Mouse (Mus musculus): Measurements from ENCODE around the gene Wdr70. TPM values are rescaled to one million over a fixed set of nuclear protein-coding genes. Genes with fewer than 3 reads are reported as not detected.

Wdr70 gene
- polyA plus RNA-seq, 1 experiment, result 13.3 TPM

- Histone ChIP-seq H3K27ac (ENCODE audit: control insufficient read depth, insufficient read depth, low read depth, low read length, poor library complexity) (no peak overlapping the region), H3K4me1 (ENCODE audit: control insufficient read depth, insufficient read depth, low read length) (no peaks in the 10 kb centered on the region), H3K4me3 (replicated peaks; ENCODE audit: control insufficient read depth, low read depth, low read length) (no peak overlapping the region)
- TF ChIP-seq POLR2A (IDR thresholded peaks at IDR 0.05; ENCODE audit: borderline replicate concordance, control insufficient read depth, low read depth, low read length), result no peak
- no peak for TF ChIP-seq CTCF (IDR thresholded peaks at IDR 0.05; ENCODE audit: control insufficient read depth, insufficient read depth, low read length)
- WGBS, result 33% methylated on average over 9 of the region's 9 CpGs
Measured at GRCm38 (mm10) chr15:7835404-7835803, 263.6 kb downstream of the Wdr70 start.

GRCm38 (mm10) chr15:7825530-7825929 lies 273.5 kb downstream of the Wdr70 start:
- Histone ChIP-seq H3K4me1 (ENCODE audit: control insufficient read depth, insufficient read depth, low read length) (no peaks in the 10 kb centered on the region), H3K27ac (ENCODE audit: control insufficient read depth, insufficient read depth, low read depth, low read length, poor library complexity) (no peak overlapping the region), H3K4me3 (replicated peaks; ENCODE audit: control insufficient read depth, low read depth, low read length) (no peak overlapping the region)
- TF ChIP-seq POLR2A (IDR thresholded peaks at IDR 0.05; ENCODE audit: borderline replicate concordance, control insufficient read depth, low read depth, low read length) (no peak), CTCF (IDR thresholded peaks at IDR 0.05; ENCODE audit: control insufficient read depth, insufficient read depth, low read length) (no peak)
- WGBS, result 54% methylated on average over 6 of the region's 6 CpGs

GRCm38 (mm10) chr15:7823886-7824285 lies 275.1 kb downstream of the Wdr70 start:
- Histone ChIP-seq H3K4me1 (ENCODE audit: control insufficient read depth, insufficient read depth, low read length) (no peaks in the 10 kb centered on the region), H3K4me3 (replicated peaks; ENCODE audit: control insufficient read depth, low read depth, low read length) (no peak overlapping the region), H3K27ac (ENCODE audit: control insufficient read depth, insufficient read depth, low read depth, low read length, poor library complexity) (no peak overlapping the region)
- TF ChIP-seq POLR2A (IDR thresholded peaks at IDR 0.05; ENCODE audit: borderline replicate concordance, control insufficient read depth, low read depth, low read length) (no peak), CTCF (IDR thresholded peaks at IDR 0.05; ENCODE audit: control insufficient read depth, insufficient read depth, low read length) (no peak)
- WGBS, result 71% methylated on average over 6 of the region's 6 CpGs

Other genes starting within 250 kb of the Wdr70 start
- 11.1 and 12.2 TPM in 2 replicates for gene Nup155, start 10.1 kb upstream of the Wdr70 start, polyA plus RNA-seq (2011; ENCODE audit: insufficient read depth, insufficient read length, low replicate concordance, missing spikeins)
- gene Cplane1, start 69.9 kb upstream of the Wdr70 start, polyA plus RNA-seq (2011; ENCODE audit: insufficient read depth, insufficient read length, low replicate concordance, missing spikeins), result 2.4 and 11.1 TPM in 2 replicates

All from bone marrow, adult 2 months (tissue).